8 mouse cellular contexts compared by ENCODE assay signal in genomic region chr13:13503695-13504386, GRCm38 (mm10).
A peak's percentile ranks its signal among the peaks of the same experiment; 100 is the strongest.
DNase-seq lines count a peak whose midpoint lies in the region; ATAC-seq and TF ChIP-seq lines count a peak whose summit lies in the region.

No protein-coding gene starts in this region.

- H3K4me2 ChIP-seq in heart, embryonic 11.5 days: no peak overlapping the region

- H3K27me3 ChIP-seq in heart, embryonic 11.5 days (ENCODE audit: control insufficient read depth, insufficient read depth, low read length): no peaks in the 10 kb centered on the region
- H3K27me3 ChIP-seq in MEL (ENCODE audit: control insufficient read depth in 1 of 2, insufficient read depth in 2 of 2, low read length in 2 of 2): no peaks in the 10 kb centered on the region

- TF ChIP-seq RAD21 in MEL (IDR thresholded peaks at IDR 0.05; ENCODE audit: low read depth, low read length): no peak

- H3K27ac ChIP-seq in heart, embryonic 11.5 days (ENCODE audit: low read depth, low read length): no peak overlapping the region
- no peak overlapping the region for H3K27ac ChIP-seq in MEL (ENCODE audit: control insufficient read depth, low read depth, low read length)

- 0 out of 2 replicates have a peak, but pooled peaks cover 6% of the 10 kb centered on the region for H3K36me3 ChIP-seq in heart, embryonic 11.5 days (ENCODE audit: control insufficient read depth, insufficient read depth, low read length)
- H3K36me3 ChIP-seq in MEL (ENCODE audit: control insufficient read depth in 1 of 2, insufficient read depth in 2 of 2, low read length in 2 of 2): peaks cover 0 to 7% of the 10 kb centered on the region in 2 experiments; a peak in 2 of 4 replicates

- 42% methylated on average over 4 of the region's 4 CpGs for WGBS in heart, embryonic 11.5 days (ENCODE audit: insufficient replicate concordance)

- no peaks in the 10 kb centered on the region for H3K9me3 ChIP-seq in heart, embryonic 11.5 days (replicated peaks; ENCODE audit: control insufficient read depth, low read length)
- H3K9me3 ChIP-seq in MEL (replicated peaks; ENCODE audit: insufficient read depth, low read length): no peaks in the 10 kb centered on the region

- no peak overlapping the region for H3K4me3 ChIP-seq in heart, embryonic 11.5 days (ENCODE audit: low read depth, low read length)
- no peak overlapping the region for H3K4me3 ChIP-seq in MEL (ENCODE audit: control insufficient read depth in 1 of 2, insufficient read depth in 1 of 2, low read depth in 2 of 2, low read length in 2 of 2)

- no peak for TF ChIP-seq EP300 in MEL (IDR thresholded peaks at IDR 0.05; ENCODE audit: low read depth in 1 of 2, low read length in 2 of 2)

- H3K4me1 ChIP-seq in heart, embryonic 11.5 days (ENCODE audit: control insufficient read depth, insufficient read depth, low read length): no peaks in the 10 kb centered on the region
- H3K4me1 ChIP-seq in MEL (ENCODE audit: control insufficient read depth in 1 of 2, insufficient read depth in 2 of 2, low read length in 2 of 2): peaks cover 0 to 9% of the 10 kb centered on the region in 2 experiments; a peak in 2 of 4 replicates

- no peak for TF ChIP-seq POLR2A in MEL (IDR thresholded peaks at IDR 0.05; ENCODE audit: control insufficient read depth in 1 of 2, insufficient read depth in 1 of 2, low read depth in 1 of 2, low read length in 2 of 2, poor library complexity in 1 of 2)

- TF ChIP-seq CTCF in MEL (IDR thresholded peaks at IDR 0.05 in 2 of 3, conservative IDR thresholded peaks at IDR 0.05 in 1 of 3; ENCODE audit: control insufficient read depth in 1 of 3, insufficient read depth in 1 of 3, low read depth in 2 of 3, low read length in 3 of 3, poor library complexity in 1 of 3, severe bottlenecking in 1 of 3): no peak

- H3K79me2 ChIP-seq in MEL (ENCODE audit: control insufficient read depth, insufficient read depth, low read length, poor library complexity): no peaks in the 10 kb centered on the region

- peak; percentile 96 for DNase-seq in heart, adult 11 months
- DNase-seq in MEL (ENCODE audit: low read depth, low spot score): peak; percentile 40
- peak; percentile 68 to 74 for DNase-seq in heart, adult 9 months (ENCODE audit: low spot score in 2 of 2)
- DNase-seq in kidney, postnatal 10 days: peak; percentile 51
- DNase-seq in cerebellum, postnatal 4 days (ENCODE audit: low spot score in 2 of 2): no peak
- DNase-seq in right cerebral cortex, postnatal 14 days: no peak
- no peak for DNase-seq in layer of hippocampus, adult 9-10 months (ENCODE audit: low spot score)

- no peak overlapping the region for H3K9ac ChIP-seq in heart, embryonic 11.5 days (ENCODE audit: low read depth, low read length)
- H3K9ac ChIP-seq in MEL (ENCODE audit: control insufficient read depth, low read depth, low read length, poor library complexity, severe bottlenecking): no peak overlapping the region

- ATAC-seq in heart, embryonic 11.5 days (replicated peaks; ENCODE audit: insufficient number of reproducible peaks, low FRiP score, low TSS enrichment): no peak

TF ChIP-seq in MEL, 35 proteins besides CTCF, POLR2A, EP300 and RAD21:
- TF ChIP-seq CHD1 (IDR thresholded peaks at IDR 0.05; ENCODE audit: low read depth, low read length) (no peak), HCFC1 (IDR thresholded peaks at IDR 0.05; ENCODE audit: low read depth, low read length) (no peak), E2F4 (IDR thresholded peaks at IDR 0.05; ENCODE audit: borderline replicate concordance, low read depth, low read length) (no peak), MYB (IDR thresholded peaks at IDR 0.05; ENCODE audit: low read depth, low read length) (no peak), KAT2A (conservative IDR thresholded peaks at IDR 0.05; ENCODE audit: low read depth, low read length) (no peak), USF2 (IDR thresholded peaks at IDR 0.05; ENCODE audit: borderline replicate concordance in 1 of 2, insufficient read depth in 1 of 2, low read depth in 1 of 2, low read length in 2 of 2) (no peak), NELFE (IDR thresholded peaks at IDR 0.05; ENCODE audit: low read depth, low read length) (no peak)
TF ChIP-seq in MEL: peak in this region for 0.

Comparison
In these comparisons a context has a peak if more than half of its experiments do, and no peak if none do; other contexts are left out.
1. DNase-seq: peak in heart, adult 11 months (single experiment), MEL (single experiment), heart, adult 9 months (2 of 2) and kidney, postnatal 10 days (single experiment); none in cerebellum, postnatal 4 days (0 of 2), right cerebral cortex, postnatal 14 days (single experiment) and layer of hippocampus, adult 9-10 months (single experiment).